Mouse (Mus musculus): ENCODE data around the gene Hpgd. TPM values are rescaled to one million over a fixed set of nuclear protein-coding genes. Genes with fewer than 3 reads are reported as not detected.

Hpgd gene
- total RNA-seq, 2 experiments from 2014 or later = 1.7 to 2.4 TPM

- DNase-seq = no peak
Measured at GRCm38 (mm10) chr8:56327709-56328108, 33.3 kb downstream of the Hpgd start.

GRCm38 (mm10) chr8:56328130-56328542 is 33.8 kb downstream of the Hpgd start:
- DNase-seq = no peak

GRCm38 (mm10) chr8:56335390-56336000 is 41.1 kb downstream of the Hpgd start:
- no peak for DNase-seq

GRCm38 (mm10) chr8:56336771-56337170 is 42.4 kb downstream of the Hpgd start:
- DNase-seq = no peak

GRCm38 (mm10) chr8:56343505-56343904 is 49.1 kb downstream of the Hpgd start:
- DNase-seq = no peak

- DNase-seq = no peak
Measured at GRCm38 (mm10) chr8:56343940-56344339, 49.6 kb downstream of the Hpgd start.

- peak; percentile 7 for DNase-seq
Measured at GRCm38 (mm10) chr8:56344359-56344758, 50.0 kb downstream of the Hpgd start.

GRCm38 (mm10) chr8:56345641-56346420 is 51.4 kb downstream of the Hpgd start:
- DNase-seq = no peak

- no peak for DNase-seq
Measured at GRCm38 (mm10) chr8:56363180-56363579, 68.8 kb downstream of the Hpgd start.
